Mouse (Mus musculus) ovary, postnatal 14 days (tissue): Measurements from ENCODE around the gene Cmc1.

Experiments used
- DNase-seq: peaks from one replicate; pipeline ENCODE4 v3.0.0; 2022; ENCODE audit warnings: low spot score

The Cmc1 gene

DNA sequence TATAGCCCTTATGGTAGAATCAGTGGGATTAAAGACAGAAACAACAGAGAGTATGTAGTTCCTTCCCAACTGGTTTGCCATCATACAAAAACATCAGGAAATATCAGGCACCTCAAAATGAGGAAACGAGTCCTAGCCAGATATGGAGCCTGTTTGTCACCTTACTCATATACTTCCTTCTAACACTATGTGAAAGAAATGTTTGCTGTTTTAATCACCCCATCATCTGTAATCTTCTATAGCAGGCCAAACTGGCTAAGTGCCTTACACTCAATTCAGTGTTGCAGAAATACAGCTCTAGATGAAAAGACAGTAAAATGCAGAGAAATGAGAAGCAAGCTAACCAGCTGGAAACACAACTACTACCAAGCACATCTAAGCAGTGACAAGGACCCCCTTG, 119.7 kb downstream of the Cmc1 start:
- DNase-seq: no peak

DNA sequence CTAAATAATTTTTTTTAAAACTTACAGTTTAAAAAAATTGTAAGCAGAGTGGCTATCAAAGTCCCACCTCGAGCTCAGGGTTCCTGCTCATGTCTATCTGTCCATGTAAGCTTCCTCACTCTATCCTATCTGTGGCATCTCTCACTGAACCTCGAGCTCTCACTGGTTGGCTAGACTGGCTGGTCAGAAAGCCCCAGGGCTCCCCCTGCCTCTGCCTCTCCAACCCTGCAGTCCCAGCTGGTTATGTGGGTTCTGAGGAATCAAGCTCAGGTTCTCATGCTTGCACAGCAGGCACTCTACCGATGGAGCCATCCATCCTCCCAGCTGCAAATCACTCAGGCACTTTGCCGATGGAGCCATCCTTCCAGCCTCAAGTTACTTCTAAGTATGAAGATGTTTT, 120.5 kb downstream of the Cmc1 start:
- DNase-seq: no peak

DNA sequence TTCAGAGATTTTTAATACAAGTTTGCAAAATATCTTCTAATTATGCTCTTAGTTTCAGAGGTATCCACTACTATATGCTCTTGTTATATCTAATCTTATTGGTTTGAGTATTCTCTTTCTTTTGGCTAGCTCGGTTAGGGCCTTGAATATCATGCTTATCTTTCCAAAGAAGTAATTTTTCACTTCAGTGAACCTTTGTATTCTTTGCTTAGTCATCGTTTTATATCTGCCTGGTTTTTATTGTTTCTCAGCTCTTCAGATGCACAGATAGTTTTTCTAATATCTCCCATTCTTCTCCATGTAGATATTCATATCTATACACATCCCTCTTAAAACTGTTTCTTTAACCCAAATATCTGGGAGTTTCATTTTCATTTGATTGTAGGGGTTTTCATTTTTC, 125.0 kb downstream of the Cmc1 start:
- DNase-seq: no peak
